Mouse (Mus musculus) embryonic stem cell, embryonic (primary cell): ENCODE results near the gene Myg1.

Experiments
- CTCF ChIA-PET, 4 experiments: fragments of 300-600 bp in 2 of 4; fragments of 350-600 bp in 2 of 4; sonication (Branson Sonifier 250); formaldehyde crosslinking; loops; one replicate each; lab custom pipeline; 2022; ENCODE audit warnings: inconsistent platforms in 2 of 4; lab: Charles Lee
- POLR2A ChIA-PET, 4 experiments: fragments of 300-600 bp in 2 of 4; fragments of 350-600 bp in 2 of 4; sonication (Branson Sonifier 250); formaldehyde crosslinking; loops; one replicate each; lab custom pipeline; 2022; ENCODE audit warnings: antibody characterized with exemption in 4 of 4, inconsistent platforms in 1 of 4; lab: Charles Lee

Myg1 gene

GRCm38 (mm10) chr15:102355871-102356441 is 24.4 kb downstream of the Myg1 start:
- POLR2A ChIA-PET, result interaction anchor here in 3 of 4 experiments (0.6 to 2.3 kb wide), 34 partner anchors 9 to 315 kb away, joined by 3 to 16 read pairs (median 5); partner anchors contain the start of genes Sp1 (in 3 of the 3), Myg1 (in 2 of the 3), Tarbp2 (in 2 of the 3) and Amhr2 (in 1 of the 3)
- CTCF ChIA-PET, result interaction anchor here (0.6 to 2.3 kb wide), 26 partner anchors 10 to 634 kb away, joined by 3 to 13 read pairs (median 4); partner anchors contain the start of genes Npff (in 2 of the 4), Map3k12 (in 1 of the 4), Myg1 (in 1 of the 4) and Sp7 (in 1 of the 4)

- ChIA-PET CTCF (interaction anchor here in 1 of 4 experiments (0.8 to 1.8 kb wide), 2 partner anchors 132 to 383 kb away, joined by 3 to 5 read pairs; no protein-coding TSS in a partner anchor), POLR2A (interaction anchor here in 3 of 4 experiments (0.9 to 6.3 kb wide), 14 partner anchors 9 to 162 kb away, joined by 3 to 45 read pairs (median 4); partner anchors contain the start of gene Myg1 (in 1 of the 3))
These were observed 25.2 kb downstream of the Myg1 start for GRCm38 (mm10) chr15:102356501-102357325.

- POLR2A ChIA-PET, result interaction anchor here in 3 of 4 experiments (0.5 to 6.3 kb wide), 43 partner anchors 8 to 313 kb away, joined by 3 to 45 read pairs (median 4); partner anchors contain the start of genes Pcbp2 (in 3 of the 3), Myg1 (in 2 of the 3), Sp1 (in 2 of the 3) and Tarbp2 (in 2 of the 3)
- CTCF ChIA-PET, result interaction anchor here (0.6 to 2.2 kb wide), 24 partner anchors 8 to 1255 kb away, joined by 3 to 16 read pairs (median 4); partner anchors contain the start of gene Aaas (in 1 of the 4)
These were observed 26.6 kb downstream of the Myg1 start for GRCm38 (mm10) chr15:102358126-102358525.

DNA sequence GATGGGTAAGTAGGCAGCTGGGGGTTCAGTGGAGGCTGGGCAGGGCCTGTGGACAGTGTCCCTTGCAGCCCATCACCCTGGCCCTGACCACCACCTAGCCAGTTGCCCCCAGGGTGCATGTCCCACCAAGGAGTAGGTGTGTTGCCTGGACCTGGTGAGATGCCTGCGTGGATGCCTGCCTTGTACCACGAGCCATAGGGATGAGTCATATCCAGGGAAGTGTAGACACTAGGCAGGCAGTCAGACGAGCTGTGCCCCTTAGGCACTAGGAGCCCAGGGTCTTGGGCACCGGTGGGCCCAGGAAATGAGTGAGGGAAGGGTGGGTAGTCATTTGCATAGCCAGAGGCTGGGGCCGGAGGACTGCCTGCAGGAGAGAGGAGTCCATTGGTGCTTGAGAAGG is 27.3 kb downstream of the Myg1 start:
- CTCF ChIA-PET, result interaction anchor here (0.5 to 2.2 kb wide), 22 partner anchors 9 to 1731 kb away, joined by 3 to 16 read pairs (median 5); partner anchors contain the start of genes Aaas (in 2 of the 4) and Tarbp2 (in 1 of the 4)
- POLR2A ChIA-PET, result interaction anchor here in 3 of 4 experiments (0.5 to 6.3 kb wide), 35 partner anchors 8 to 374 kb away, joined by 3 to 45 read pairs (median 5); partner anchors contain the start of genes Tarbp2 (in 3 of the 3), Pcbp2 (in 2 of the 3), Sp1 (in 2 of the 3) and Aaas (in 1 of the 3)

- ChIA-PET POLR2A (interaction anchor here in 3 of 4 experiments (0.6 to 6.3 kb wide), 16 partner anchors 9 to 353 kb away, joined by 3 to 45 read pairs (median 4); partner anchors contain the start of genes Aaas (in 2 of the 3) and Sp1 (in 2 of the 3)), CTCF (interaction anchor here (0.5 to 1.2 kb wide), 9 partner anchors 9 to 253 kb away, joined by 3 to 7 read pairs (median 3); partner anchors contain the start of gene Espl1 (in 1 of the 4))
These were observed 31.1 kb downstream of the Myg1 start for GRCm38 (mm10) chr15:102362648-102363047.

DNA sequence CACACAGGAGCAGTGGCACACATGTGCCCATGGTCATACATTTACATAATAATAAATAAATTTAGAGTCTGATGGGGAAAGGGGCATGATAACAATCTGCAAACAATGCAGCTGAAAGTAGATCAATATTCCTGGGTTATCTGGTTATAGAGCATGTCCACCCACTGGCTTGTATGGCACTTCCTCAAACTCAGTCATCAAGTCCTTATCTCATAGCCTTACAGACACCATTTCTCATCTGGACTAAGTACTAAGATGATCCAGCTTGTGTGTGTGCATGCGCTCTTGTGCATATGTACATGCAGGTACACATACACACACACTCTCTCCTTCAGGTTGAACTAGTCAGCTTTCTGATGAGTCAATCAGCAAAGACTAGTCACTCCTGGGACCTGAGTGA is 33.2 kb downstream of the Myg1 start:
- CTCF ChIA-PET, result interaction anchor here in 1 of 4 experiments (0.8 to 1.8 kb wide), 2 partner anchors 17 to 36 kb away, joined by 3 to 6 read pairs; no protein-coding TSS in a partner anchor

DNA sequence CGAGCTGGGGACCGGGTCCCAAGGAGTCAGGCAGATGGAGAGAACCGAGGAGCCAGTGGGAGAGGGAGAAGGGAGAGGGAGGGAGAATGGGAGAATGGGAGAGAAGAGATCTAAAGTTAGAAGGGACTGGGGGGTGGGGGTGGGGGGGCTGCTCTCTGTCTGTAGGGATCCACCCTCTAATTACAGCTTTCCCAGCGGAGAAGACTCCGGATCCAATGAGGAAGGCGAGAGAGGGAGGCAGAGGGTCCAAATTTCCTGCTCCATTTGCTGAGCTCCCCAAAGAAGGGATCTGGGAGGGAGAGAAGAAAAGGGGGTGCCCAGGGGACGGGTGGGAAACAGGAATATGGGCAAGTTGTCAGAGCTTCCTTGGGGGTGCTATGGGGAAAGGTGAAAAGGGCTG is 34.7 kb downstream of the Myg1 start:
- CTCF ChIA-PET, result interaction anchor here in 3 of 4 experiments (0.6 to 2.0 kb wide), 10 partner anchors 11 to 55 kb away, joined by 3 to 14 read pairs (median 6); partner anchors contain the start of gene Aaas (in 1 of the 3)

More for the DNA sequence above, 33.2 kb downstream of the Myg1 start:
- POLR2A ChIA-PET, result interaction anchor here in 3 of 4 experiments (0.6 to 3.7 kb wide), 8 partner anchors 10 to 153 kb away, joined by 3 to 11 read pairs (median 4); partner anchors contain the start of genes Sp1 (in 1 of the 3) and Tarbp2 (in 1 of the 3)

GRCm38 (mm10) chr15:102366733-102367344 is 35.3 kb downstream of the Myg1 start, which contains the start of gene Sp7:
Sp7 (minus strand) TSS chr15:102367182.
- CTCF ChIA-PET, result interaction anchor here in 3 of 4 experiments (0.6 to 2.0 kb wide), 9 partner anchors 10 to 42 kb away, joined by 3 to 14 read pairs (median 5); partner anchors contain the start of gene Aaas (in 1 of the 3)
- POLR2A ChIA-PET, result interaction anchor here in 2 of 4 experiments (0.6 to 3.7 kb wide), 14 partner anchors 8 to 151 kb away, joined by 3 to 13 read pairs (median 6); partner anchors contain the start of genes Aaas (in 1 of the 2), Pcbp2 (in 1 of the 2), Pfdn5 (in 1 of the 2) and Sp1 (in 1 of the 2)

More for the DNA sequence above, 34.7 kb downstream of the Myg1 start:
- POLR2A ChIA-PET, result interaction anchor here in 3 of 4 experiments (0.5 to 3.7 kb wide), 21 partner anchors 8 to 583 kb away, joined by 3 to 13 read pairs (median 4); partner anchors contain the start of genes Sp1 (in 2 of the 3), Tarbp2 (in 2 of the 3), Aaas (in 1 of the 3) and Pcbp2 (in 1 of the 3)

GRCm38 (mm10) chr15:102369972-102370371 is 38.5 kb downstream of the Myg1 start:
- ChIA-PET POLR2A (interaction anchor here (0.6 to 4.9 kb wide), 13 partner anchors 10 to 240 kb away, joined by 3 to 45 read pairs (median 5); partner anchors contain the start of genes Sp1 (in 2 of the 4), Aaas (in 1 of the 4) and Espl1 (in 1 of the 4)), CTCF (interaction anchor here in 3 of 4 experiments (0.6 to 2.0 kb wide), 6 partner anchors 11 to 20 kb away, joined by 3 to 7 read pairs (median 5); partner anchors contain the start of gene Aaas (in 1 of the 3))

GRCm38 (mm10) chr15:102370727-102371126 is 39.2 kb downstream of the Myg1 start:
- ChIA-PET POLR2A (interaction anchor here in 3 of 4 experiments (0.6 to 4.9 kb wide), 17 partner anchors 11 to 240 kb away, joined by 3 to 45 read pairs (median 4); partner anchors contain the start of genes Aaas (in 1 of the 3), Espl1 (in 1 of the 3), Prr13 (in 1 of the 3) and Tarbp2 (in 1 of the 3)), CTCF (interaction anchor here in 3 of 4 experiments (0.6 to 2.0 kb wide), 8 partner anchors 9 to 20 kb away, joined by 3 to 7 read pairs (median 4); partner anchors contain the start of gene Aaas (in 1 of the 3))

- ChIA-PET POLR2A (interaction anchor here (0.5 to 5.2 kb wide), 58 partner anchors 10 to 673 kb away, joined by 3 to 37 read pairs (median 5); partner anchors contain the start of genes Aaas (in 3 of the 4), Sp1 (in 3 of the 4), Tarbp2 (in 2 of the 4) and Myg1 (in 1 of the 4)), CTCF (interaction anchor here (0.6 to 2.5 kb wide), 42 partner anchors 10 to 276 kb away, joined by 3 to 16 read pairs (median 4); partner anchors contain the start of genes Aaas (in 2 of the 4), Sp1 (in 2 of the 4), Tarbp2 (in 1 of the 4) and Tns2 (in 1 of the 4))
These were observed 45.1 kb downstream of the Myg1 start for GRCm38 (mm10) chr15:102376453-102377162.

DNA sequence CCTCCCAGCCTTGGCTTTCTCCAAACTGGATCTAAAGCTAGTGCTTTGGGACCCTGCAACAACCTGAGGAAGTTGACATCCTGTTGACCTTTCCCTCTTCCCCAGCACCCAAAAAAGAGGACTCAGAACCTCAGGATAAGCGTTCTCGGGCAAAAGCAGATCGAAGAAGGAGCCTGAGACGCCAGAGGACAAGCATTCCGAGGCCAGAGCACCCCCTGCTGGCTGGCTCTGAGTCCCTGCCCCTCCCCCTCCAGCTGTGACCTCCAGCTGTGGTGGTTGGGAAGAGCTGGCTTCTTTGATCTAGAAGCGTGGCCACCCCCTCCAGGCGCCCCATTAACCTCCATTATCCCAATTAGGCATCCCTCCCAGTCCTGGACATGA is 45.6 kb downstream of the Myg1 start:
- POLR2A ChIA-PET, result interaction anchor here (0.6 to 5.2 kb wide), 63 partner anchors 9 to 294 kb away, joined by 3 to 37 read pairs (median 4); partner anchors contain the start of genes Aaas (in 3 of the 4), Sp1 (in 3 of the 4), Tarbp2 (in 2 of the 4) and Myg1 (in 1 of the 4)
- CTCF ChIA-PET, result interaction anchor here (0.5 to 2.5 kb wide), 50 partner anchors 9 to 276 kb away, joined by 3 to 16 read pairs (median 4); partner anchors contain the start of genes Aaas (in 3 of the 4), Sp1 (in 2 of the 4), Tarbp2 (in 1 of the 4) and Tns2 (in 1 of the 4)

- POLR2A ChIA-PET, result interaction anchor here (0.6 to 5.2 kb wide), 53 partner anchors 8 to 295 kb away, joined by 3 to 37 read pairs (median 5); partner anchors contain the start of genes Aaas (in 3 of the 4), Sp1 (in 3 of the 4), Tarbp2 (in 2 of the 4) and Myg1 (in 1 of the 4)
These were observed 46.3 kb downstream of the Myg1 start for GRCm38 (mm10) chr15:102377810-102378262.

GRCm38 (mm10) chr15:102381575-102381974 is 50.1 kb downstream of the Myg1 start:
- ChIA-PET POLR2A (interaction anchor here (0.6 to 3.6 kb wide), 80 partner anchors 9 to 1133 kb away, joined by 3 to 40 read pairs (median 4); partner anchors contain the start of genes Sp1 (in 4 of the 4), Aaas (in 2 of the 4), Npff (in 2 of the 4) and Pcbp2 (in 2 of the 4)), CTCF (interaction anchor here (0.5 to 2.3 kb wide), 83 partner anchors 9 to 1328 kb away, joined by 3 to 21 read pairs (median 5); partner anchors contain the start of genes Sp1 (in 3 of the 4), Aaas (in 2 of the 4), Npff (in 2 of the 4) and Pfdn5 (in 2 of the 4))

More at GRCm38 (mm10) chr15:102377810-102378262, 46.3 kb downstream of the Myg1 start:
- CTCF ChIA-PET, result interaction anchor here (0.5 to 2.5 kb wide), 41 partner anchors 9 to 270 kb away, joined by 3 to 16 read pairs (median 4); partner anchors contain the start of genes Aaas (in 3 of the 4), Sp1 (in 1 of the 4) and Tarbp2 (in 1 of the 4)
